Mouse (Mus musculus): Measurements from ENCODE around the gene Fv1. TPM values are rescaled to one million over a fixed set of nuclear protein-coding genes. Genes with fewer than 3 reads are reported as not detected.
"Not testable (repeated sequence)": the region's sequence is repeated elsewhere in the genome, so short reads cannot be mapped to it uniquely, and the experiment has no call there.

The Fv1 gene
- polyA plus RNA-seq, 1 experiment from 2014 or later: 15.5 TPM

GRCm38 (mm10) chr4:147866793-147867192 is 2.0 kb upstream of the Fv1 start:
- H3K9me3 ChIP-seq; H3K27ac ChIP-seq (replicated peaks); H3K27me3 ChIP-seq (replicated peaks; ENCODE audit: low read depth, poor library complexity, severe bottlenecking); H3K4me3 ChIP-seq; DNase-seq (ENCODE audit: low spot score): not testable (repeated sequence)
- Histone ChIP-seq H3K4me1 (peaks cover 27% of the 10 kb centered on the region), H3K36me3 (replicated peaks) (peaks cover 65% of the 10 kb centered on the region)
- 56% methylated on average over 3 of the region's 3 CpGs for WGBS

GRCm38 (mm10) chr4:147867563-147868449 is 973 bp upstream of the Fv1 start:
- DNase-seq (ENCODE audit: low spot score): peak; percentile 15
- Histone ChIP-seq H3K36me3 (replicated peaks) (peaks cover 65% of the 10 kb centered on the region), H3K27me3 (replicated peaks; ENCODE audit: low read depth, poor library complexity, severe bottlenecking) (no peaks in the 10 kb centered on the region), H3K9me3 (peaks cover 4% of the 10 kb centered on the region; the same call in 1 of the 2 replicates), H3K4me3 (peak overlapping the region; percentile 91), H3K4me1 (peaks cover 27% of the 10 kb centered on the region), H3K27ac (replicated peaks) (peak overlapping the region; percentile 91)
- 7% methylated on average over 22 of the region's 22 CpGs for WGBS

GRCm38 (mm10) chr4:147869238-147869637 is 459 bp downstream of the Fv1 start:
- DNase-seq (ENCODE audit: low spot score): peak; percentile 15
- 17% methylated on average over 5 of the region's 5 CpGs for WGBS
- H3K36me3 ChIP-seq (replicated peaks): peaks cover 67% of the 10 kb centered on the region
- peaks cover 27% of the 10 kb centered on the region for H3K4me1 ChIP-seq
- H3K27ac ChIP-seq (replicated peaks): peak overlapping the region; percentile 84
- peaks cover 4% of the 10 kb centered on the region; the same call in 1 of the 2 replicates for H3K9me3 ChIP-seq
- no peaks in the 10 kb centered on the region for H3K27me3 ChIP-seq (replicated peaks; ENCODE audit: low read depth, poor library complexity, severe bottlenecking)
- H3K4me3 ChIP-seq: peak overlapping the region; percentile 91

- no peak overlapping the region for H3K4me3 ChIP-seq
- H3K9me3 ChIP-seq: peaks cover 3% of the 10 kb centered on the region; the same call in 1 of the 2 replicates
- no peak for DNase-seq (ENCODE audit: low spot score)
- no peak overlapping the region for H3K27ac ChIP-seq (replicated peaks)
- WGBS: 89% methylated on average over 4 of the region's 4 CpGs
- peaks cover 5% of the 10 kb centered on the region; the same call in 1 of the 2 replicates for H3K4me1 ChIP-seq
- H3K36me3 ChIP-seq (replicated peaks): peaks cover 99% of the 10 kb centered on the region
- H3K27me3 ChIP-seq (replicated peaks; ENCODE audit: low read depth, poor library complexity, severe bottlenecking): no peaks in the 10 kb centered on the region
These were observed 7.2 kb downstream of the Fv1 start for GRCm38 (mm10) chr4:147875852-147876575.

DNA sequence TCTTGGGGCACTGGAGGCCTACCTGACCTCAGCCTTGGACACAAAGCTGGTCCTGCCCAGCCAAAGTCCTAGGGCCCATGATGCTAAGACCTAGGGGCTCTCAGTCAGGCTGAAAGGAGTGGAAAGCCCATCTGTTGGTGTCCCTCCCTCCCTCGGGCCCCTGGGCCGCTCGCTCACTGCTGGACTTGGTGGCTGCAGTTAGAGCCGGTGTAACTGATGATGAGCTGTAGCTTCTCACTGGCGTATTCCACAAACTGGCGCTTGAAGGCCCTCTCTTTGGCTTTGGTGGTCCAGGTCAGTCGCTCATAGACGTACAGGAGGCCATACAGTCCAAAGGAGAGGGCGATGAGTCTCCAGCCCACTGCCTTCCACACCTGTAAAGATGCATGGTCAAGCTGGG is 9.8 kb downstream of the Fv1 start:
- peaks cover 5% of the 10 kb centered on the region; the same call in 1 of the 2 replicates for H3K4me1 ChIP-seq
- no peak overlapping the region for H3K27ac ChIP-seq (replicated peaks)
- no peak overlapping the region for H3K4me3 ChIP-seq
- H3K9me3 ChIP-seq: no peaks in the 10 kb centered on the region
- 93% methylated on average over 9 of the region's 9 CpGs for WGBS
- H3K27me3 ChIP-seq (replicated peaks; ENCODE audit: low read depth, poor library complexity, severe bottlenecking): no peaks in the 10 kb centered on the region
- peaks cover 99% of the 10 kb centered on the region for H3K36me3 ChIP-seq (replicated peaks)
- no peak for DNase-seq (ENCODE audit: low spot score)

GRCm38 (mm10) chr4:147879456-147879855 is 10.7 kb downstream of the Fv1 start:
- Histone ChIP-seq H3K4me3 (no peak overlapping the region), H3K27ac (replicated peaks) (no peak overlapping the region), H3K4me1 (peaks cover 5% of the 10 kb centered on the region; the same call in 1 of the 2 replicates), H3K27me3 (replicated peaks; ENCODE audit: low read depth, poor library complexity, severe bottlenecking) (no peaks in the 10 kb centered on the region), H3K9me3 (no peaks in the 10 kb centered on the region), H3K36me3 (replicated peaks) (peaks cover 99% of the 10 kb centered on the region)
- DNase-seq (ENCODE audit: low spot score): no peak
- WGBS: 79% methylated on average over 2 of the region's 2 CpGs

GRCm38 (mm10) chr4:147879865-147880264 is 11.1 kb downstream of the Fv1 start:
- WGBS: 63% methylated on average over 5 of the region's 5 CpGs
- H3K36me3 ChIP-seq (replicated peaks): peaks cover 99% of the 10 kb centered on the region
- no peak overlapping the region for H3K4me3 ChIP-seq
- H3K27ac ChIP-seq (replicated peaks): no peak overlapping the region
- peaks cover 5% of the 10 kb centered on the region; the same call in 1 of the 2 replicates for H3K4me1 ChIP-seq
- H3K9me3 ChIP-seq: no peaks in the 10 kb centered on the region
- no peak for DNase-seq (ENCODE audit: low spot score)
- H3K27me3 ChIP-seq (replicated peaks; ENCODE audit: low read depth, poor library complexity, severe bottlenecking): no peaks in the 10 kb centered on the region

DNA sequence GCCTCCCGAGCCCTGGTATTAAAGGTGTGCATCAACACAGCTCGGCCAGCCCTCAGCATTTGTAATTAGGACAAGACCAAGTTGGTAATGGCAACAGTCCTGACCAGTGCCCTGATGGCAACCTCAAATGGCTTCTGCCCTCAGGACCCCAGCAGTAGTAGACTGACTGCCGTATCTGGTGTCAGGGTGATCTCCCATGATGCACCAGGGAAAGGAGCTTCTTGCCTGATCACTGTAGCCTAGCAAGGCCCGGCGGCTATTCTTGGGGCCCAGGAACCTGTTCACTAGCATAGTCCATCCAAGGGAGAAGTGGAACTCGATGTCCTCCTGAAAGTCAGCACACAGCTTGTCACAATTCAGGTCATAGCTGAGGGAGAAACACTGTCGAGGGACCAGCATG is 13.0 kb downstream of the Fv1 start:
- Histone ChIP-seq H3K9me3 (no peaks in the 10 kb centered on the region), H3K27me3 (replicated peaks; ENCODE audit: low read depth, poor library complexity, severe bottlenecking) (no peaks in the 10 kb centered on the region), H3K27ac (replicated peaks) (no peak overlapping the region), H3K4me3 (no peak overlapping the region), H3K36me3 (replicated peaks) (peaks cover 99% of the 10 kb centered on the region), H3K4me1 (peaks cover 5% of the 10 kb centered on the region; the same call in 1 of the 2 replicates)
- WGBS: 92% methylated on average over 7 of the region's 7 CpGs
- DNase-seq (ENCODE audit: low spot score): no peak

GRCm38 (mm10) chr4:147883041-147883440 is 14.3 kb downstream of the Fv1 start:
- Histone ChIP-seq H3K4me1 (peaks cover 5% of the 10 kb centered on the region; the same call in 1 of the 2 replicates), H3K36me3 (replicated peaks) (peaks cover 99% of the 10 kb centered on the region), H3K4me3 (no peak overlapping the region), H3K27me3 (replicated peaks; ENCODE audit: low read depth, poor library complexity, severe bottlenecking) (no peaks in the 10 kb centered on the region), H3K27ac (replicated peaks) (no peak overlapping the region), H3K9me3 (no peaks in the 10 kb centered on the region)
- no peak for DNase-seq (ENCODE audit: low spot score)
- WGBS: 83% methylated on average over 6 of the region's 6 CpGs

GRCm38 (mm10) chr4:147884138-147884537 is 15.4 kb downstream of the Fv1 start:
- WGBS: 95% methylated on average over 3 of the region's 3 CpGs
- Histone ChIP-seq H3K27ac (replicated peaks) (no peak overlapping the region), H3K9me3 (no peaks in the 10 kb centered on the region), H3K36me3 (replicated peaks) (peaks cover 99% of the 10 kb centered on the region), H3K4me1 (peaks cover 5% of the 10 kb centered on the region; the same call in 1 of the 2 replicates), H3K4me3 (no peak overlapping the region), H3K27me3 (replicated peaks; ENCODE audit: low read depth, poor library complexity, severe bottlenecking) (no peaks in the 10 kb centered on the region)
- DNase-seq (ENCODE audit: low spot score): no peak

DNA sequence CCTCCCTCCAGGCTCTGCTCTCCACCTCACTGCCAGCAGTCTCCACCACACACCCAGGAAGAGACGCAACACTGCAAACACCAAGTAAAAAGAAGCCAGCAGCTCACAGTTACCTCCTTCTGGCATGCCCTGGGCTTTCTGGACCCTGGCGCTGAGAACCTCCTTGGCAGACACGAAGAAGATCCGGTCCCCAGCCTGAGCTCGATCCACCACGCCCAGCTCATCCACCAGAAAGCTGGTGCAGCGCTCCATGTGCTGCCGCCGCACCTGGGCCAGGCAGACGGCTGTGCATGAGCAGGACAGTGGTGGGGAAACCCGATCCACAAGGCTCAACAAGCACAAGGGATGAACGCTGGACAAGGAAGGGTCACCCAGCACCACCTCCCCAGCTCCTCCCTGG is 17.4 kb downstream of the Fv1 start:
- H3K36me3 ChIP-seq (replicated peaks): peaks cover 95% of the 10 kb centered on the region
- no peaks in the 10 kb centered on the region for H3K4me1 ChIP-seq
- H3K27me3 ChIP-seq (replicated peaks; ENCODE audit: low read depth, poor library complexity, severe bottlenecking): no peaks in the 10 kb centered on the region
- no peak overlapping the region for H3K4me3 ChIP-seq
- 94% methylated on average over 12 of the region's 12 CpGs for WGBS
- no peaks in the 10 kb centered on the region for H3K9me3 ChIP-seq
- H3K27ac ChIP-seq (replicated peaks): no peak overlapping the region
- no peak for DNase-seq (ENCODE audit: low spot score)

DNA sequence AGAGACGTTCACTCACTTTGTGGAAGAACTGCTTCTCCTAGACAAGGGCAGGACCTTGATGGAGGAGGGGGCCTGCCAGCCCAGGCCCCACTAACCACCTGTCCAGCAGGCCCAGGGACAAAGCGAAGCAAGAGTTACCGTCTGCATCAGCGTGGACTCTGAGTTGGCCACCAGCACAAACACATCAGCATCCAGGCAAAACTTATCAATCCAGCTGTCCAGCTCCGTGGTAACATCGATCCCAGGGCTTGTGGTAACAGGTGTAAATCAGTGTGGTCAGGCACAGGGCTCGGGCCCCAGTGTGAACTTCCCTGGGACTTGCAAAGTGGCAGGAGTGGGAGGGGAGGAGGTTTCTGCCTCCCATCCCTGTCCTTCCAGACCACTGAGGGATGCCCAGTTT is 18.5 kb downstream of the Fv1 start:
- Histone ChIP-seq H3K4me1 (no peaks in the 10 kb centered on the region), H3K9me3 (no peaks in the 10 kb centered on the region), H3K27ac (replicated peaks) (no peak overlapping the region), H3K36me3 (replicated peaks) (peaks cover 95% of the 10 kb centered on the region), H3K4me3 (no peak overlapping the region), H3K27me3 (replicated peaks; ENCODE audit: low read depth, poor library complexity, severe bottlenecking) (no peaks in the 10 kb centered on the region)
- no peak for DNase-seq (ENCODE audit: low spot score)
- 91% methylated on average over 7 of the region's 7 CpGs for WGBS
